Mouse (Mus musculus): ENCODE data around the gene Tyk2. TPM values are rescaled to one million over a fixed set of nuclear protein-coding genes. Genes with fewer than 3 reads are reported as not detected.

Gene Tyk2
- total RNA-seq, 2 experiments from 2014 or later, result 12.6 to 12.7 TPM

DNA sequence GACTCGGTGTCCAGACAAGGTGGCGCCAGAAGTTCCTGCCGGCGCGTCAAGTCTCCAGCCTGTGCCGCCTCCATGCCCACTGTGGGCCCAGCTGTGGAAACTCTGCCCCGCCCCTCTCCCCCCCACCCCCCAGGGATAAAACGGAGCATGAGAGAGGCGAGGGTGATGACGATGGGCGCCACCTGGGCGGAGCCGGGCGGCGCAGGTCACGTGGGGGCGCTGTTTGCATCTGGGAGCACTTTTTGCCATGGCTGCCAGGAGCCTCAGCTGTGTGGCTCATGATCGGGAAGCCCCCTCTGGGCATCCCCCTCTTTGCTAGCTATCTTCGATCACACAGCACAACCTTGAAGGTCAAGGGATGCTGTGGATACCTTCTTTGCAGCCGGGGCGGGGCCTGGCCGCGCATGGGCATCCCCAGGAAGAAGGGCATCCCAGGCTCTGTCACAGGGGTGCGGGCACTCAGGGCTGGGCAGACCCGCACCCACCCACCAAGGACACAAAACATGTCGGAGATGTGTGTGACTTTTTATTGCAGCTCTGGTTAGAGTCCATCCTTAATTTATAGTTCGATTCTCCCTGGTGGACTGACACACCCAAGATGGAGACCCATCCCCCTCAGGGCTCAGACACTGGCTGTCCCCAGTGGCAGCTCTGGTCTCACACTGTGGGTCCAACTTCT, 63.9 kb downstream of the Tyk2 start, which contains the start of gene Zglp1:
Gene Zglp1, minus strand, starts transcription at position 88 of the 679 bp plus-strand sequence.
- no peak for DNase-seq (ENCODE audit: low spot score in 2 of 2)

DNA sequence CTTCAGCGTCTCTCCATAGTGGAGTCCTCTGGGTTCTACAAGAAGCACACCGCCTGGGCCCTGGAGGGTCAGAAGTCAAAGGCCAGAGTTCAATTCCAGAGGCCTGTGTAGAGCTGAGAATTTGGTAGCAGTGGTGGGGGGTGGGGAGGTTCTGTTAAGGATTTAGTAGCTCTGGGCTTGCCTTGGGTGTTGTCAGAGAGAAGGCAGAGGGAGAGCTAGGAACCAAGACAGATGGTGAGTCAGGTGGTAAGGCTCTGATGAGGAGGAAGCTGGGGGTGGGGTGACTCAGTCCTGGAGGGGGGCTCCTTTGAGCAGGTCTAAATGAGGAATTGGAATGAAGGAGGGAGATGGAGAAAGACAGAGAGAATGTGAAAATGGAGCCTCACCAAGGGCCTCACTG, 68.1 kb downstream of the Tyk2 start:
- DNase-seq (ENCODE audit: low spot score in 2 of 2), result peak; percentile 77 to 81

Small RNAs within 50 kb of the gene (microRNA-seq; reads per million reads assigned to microRNA genes)
- gene Mir7082, result 0.25 to 0.42 reads per million in 2 experiments

Other genes starting within 250 kb of the Tyk2 start
- 10 to 100 TPM; 20.7 to 23.3 TPM for gene Ppan, start 243.1 kb downstream of the Tyk2 start, total RNA-seq (2021)
- 100 to 1,000 TPM; 133 to 134 TPM for gene Eif3g, start 232.6 kb downstream of the Tyk2 start, total RNA-seq (2021)
- gene Dnmt1, start 171.4 kb downstream of the Tyk2 start, total RNA-seq (2021), result 10 to 100 TPM; 40.2 to 41.0 TPM
- gene S1pr2, start 154.5 kb downstream of the Tyk2 start, total RNA-seq (2021), result 1 to 10 TPM; 2.9 to 3.4 TPM
- 10 to 100 TPM; 57.3 to 62.1 TPM for gene Mrpl4, start 128.5 kb downstream of the Tyk2 start, total RNA-seq (2021)
- gene Icam1, start 115.3 kb downstream of the Tyk2 start, total RNA-seq (2021), result 1 to 10 TPM; 2.3 to 2.9 TPM
- 1 to 10 TPM in 1 of 2 experiments, under 1 TPM in 1; 0.98 to 1.7 TPM for gene Icam4, start 101.9 kb downstream of the Tyk2 start, total RNA-seq (2021)
- 100 to 1,000 TPM; 203 to 239 TPM for gene Icam5, start 99.2 kb downstream of the Tyk2 start, total RNA-seq (2021)
- not detected for gene Zglp1, start 64.2 kb downstream of the Tyk2 start, total RNA-seq (2021)
- gene Gm49373, start 58.1 kb downstream of the Tyk2 start, total RNA-seq (2021), result 1 to 10 TPM; 2.2 to 2.9 TPM
- gene Fdx1l, start 57.6 kb downstream of the Tyk2 start, total RNA-seq (2021), result 10 to 100 TPM; 61.3 to 65.4 TPM
- 1 to 10 TPM; 1.6 to 1.8 TPM for gene Gm38431, start 39.2 kb downstream of the Tyk2 start, total RNA-seq (2021)
- gene Raver1, start 39.2 kb downstream of the Tyk2 start, total RNA-seq (2021), result 10 to 100 TPM; 25.3 to 28.0 TPM
- 100 to 1,000 TPM; 153 to 154 TPM for gene Cdc37, start 18.7 kb upstream of the Tyk2 start, total RNA-seq (2021)
- 10 to 100 TPM; 84.8 to 98.3 TPM for gene Pde4a, start 34.5 kb upstream of the Tyk2 start, total RNA-seq (2021)
- 10 to 100 TPM; 53.4 to 58.0 TPM for gene Keap1, start 108.1 kb upstream of the Tyk2 start, total RNA-seq (2021)
- 10 to 100 TPM in 1 of 2 experiments, 1 to 10 TPM in 1; 9.7 to 10.7 TPM for gene S1pr5, start 117.2 kb upstream of the Tyk2 start, total RNA-seq (2021)
- gene Atg4d, start 134.1 kb upstream of the Tyk2 start, total RNA-seq (2021), result 10 to 100 TPM; 46.4 to 49.9 TPM
- gene Kri1, start 156.7 kb upstream of the Tyk2 start, total RNA-seq (2021), result 10 to 100 TPM; 36.8 to 38.5 TPM
- gene Cdkn2d, start 160.2 kb upstream of the Tyk2 start, total RNA-seq (2021), result 10 to 100 TPM; 52.9 to 61.6 TPM
- 1 to 10 TPM; 1.6 TPM for gene Ap1m2, start 181.1 kb upstream of the Tyk2 start, total RNA-seq (2021)
- gene Slc44a2, start 189.5 kb upstream of the Tyk2 start, total RNA-seq (2021), result 10 to 100 TPM; 40.3 to 50.5 TPM
- gene Ilf3, start 236.6 kb upstream of the Tyk2 start, total RNA-seq (2021), result 10 to 100 TPM; 79.2 to 81.4 TPM

All from left cerebral cortex, adult 18-20 months (tissue).